Mouse (Mus musculus): ENCODE data around the gene Fam167b. TPM values are rescaled to one million over a fixed set of nuclear protein-coding genes. Genes with fewer than 3 reads are reported as not detected.
A peak's percentile ranks its signal among the peaks of the same experiment; 100 is the strongest.

Gene Fam167b
- polyA plus RNA-seq, 1 experiment from 2014 or later: 15.0 TPM

GRCm38 (mm10) chr4:129585773-129586172 lies 7.4 kb upstream of the Fam167b start:
- H3K27me3 ChIP-seq (ENCODE audit: insufficient read depth, low read length): no peaks in the 10 kb centered on the region
- no peaks in the 10 kb centered on the region for H3K9me3 ChIP-seq (ENCODE audit: low read length)
- H3K4me1 ChIP-seq (ENCODE audit: insufficient read depth): peaks cover 23% of the 10 kb centered on the region; the same call in 1 of the 2 replicates
- DNase-seq (no peak), ATAC-seq (no peak)
- H3K4me3 ChIP-seq (ENCODE audit: low read depth, low read length): peak overlapping the region; percentile 53
- no peaks in the 10 kb centered on the region; the same call in 1 of the 2 replicates for H3K36me3 ChIP-seq (replicated peaks; ENCODE audit: insufficient read depth, low read length)
- H3K4me2 ChIP-seq (ENCODE audit: low read depth, low read length): peak overlapping the region; percentile 72
- peak overlapping the region; percentile 41; the same call in 1 of the 2 replicates for H3K27ac ChIP-seq (ENCODE audit: low read depth)
- peak overlapping the region; percentile 63; the same call in 1 of the 2 replicates for H3K9ac ChIP-seq (replicated peaks)
- no peak for TF ChIP-seq EP300 (IDR thresholded peaks at IDR 0.05; ENCODE audit: low read depth)
- TF ChIP-seq CTCF (IDR thresholded peaks at IDR 0.05; ENCODE audit: low read depth): no peak
- WGBS (ENCODE audit: insufficient replicate concordance): 68% methylated on average over 9 of the region's 9 CpGs

GRCm38 (mm10) chr4:129584884-129585608 lies 6.7 kb upstream of the Fam167b start:
- WGBS (ENCODE audit: insufficient replicate concordance): 2% methylated on average over 36 of the region's 36 CpGs
- peaks cover 23% of the 10 kb centered on the region for H3K4me1 ChIP-seq (ENCODE audit: insufficient read depth)
- H3K4me3 ChIP-seq (ENCODE audit: low read depth, low read length): peak overlapping the region; percentile 53
- H3K4me2 ChIP-seq (ENCODE audit: low read depth, low read length): peak overlapping the region; percentile 72
- peak; percentile 71 for ATAC-seq
- no peaks in the 10 kb centered on the region for H3K36me3 ChIP-seq (replicated peaks; ENCODE audit: insufficient read depth, low read length)
- H3K9ac ChIP-seq (replicated peaks): peak overlapping the region; percentile 63
- no peak for TF ChIP-seq EP300 (IDR thresholded peaks at IDR 0.05; ENCODE audit: low read depth)
- peak; percentile 90 for TF ChIP-seq CTCF (IDR thresholded peaks at IDR 0.05; ENCODE audit: low read depth)
- no peaks in the 10 kb centered on the region for H3K9me3 ChIP-seq (ENCODE audit: low read length)
- peak overlapping the region; percentile 41 for H3K27ac ChIP-seq (ENCODE audit: low read depth)
- peak; percentile 91 for DNase-seq
- H3K27me3 ChIP-seq (ENCODE audit: insufficient read depth, low read length): no peaks in the 10 kb centered on the region

- Histone ChIP-seq H3K4me2 (ENCODE audit: low read depth, low read length) (peak overlapping the region; percentile 72), H3K9ac (replicated peaks) (peak overlapping the region; percentile 63), H3K9me3 (ENCODE audit: low read length) (no peaks in the 10 kb centered on the region), H3K27ac (ENCODE audit: low read depth) (peak overlapping the region; percentile 41), H3K36me3 (replicated peaks; ENCODE audit: insufficient read depth, low read length) (no peaks in the 10 kb centered on the region), H3K4me3 (ENCODE audit: low read depth, low read length) (peak overlapping the region; percentile 53), H3K4me1 (ENCODE audit: insufficient read depth) (peaks cover 23% of the 10 kb centered on the region), H3K27me3 (ENCODE audit: insufficient read depth, low read length) (no peaks in the 10 kb centered on the region)
- no peak for TF ChIP-seq CTCF (IDR thresholded peaks at IDR 0.05; ENCODE audit: low read depth)
- no peak for TF ChIP-seq EP300 (IDR thresholded peaks at IDR 0.05; ENCODE audit: low read depth)
- 62% methylated on average over 1 of the region's 1 CpGs for WGBS (ENCODE audit: insufficient replicate concordance)
- ATAC-seq: no peak
- peak; percentile 25 for DNase-seq
Measured at GRCm38 (mm10) chr4:129584370-129584769, 6.0 kb upstream of the Fam167b start.

GRCm38 (mm10) chr4:129582251-129582650 lies 3.9 kb upstream of the Fam167b start:
- no peaks in the 10 kb centered on the region for H3K27me3 ChIP-seq (ENCODE audit: insufficient read depth, low read length)
- no peaks in the 10 kb centered on the region for H3K9me3 ChIP-seq (ENCODE audit: low read length)
- no peak overlapping the region for H3K27ac ChIP-seq (ENCODE audit: low read depth)
- H3K4me2 ChIP-seq (ENCODE audit: low read depth, low read length): no peak overlapping the region
- WGBS (ENCODE audit: insufficient replicate concordance): 76% methylated on average over 1 of the region's 1 CpGs
- TF ChIP-seq EP300 (IDR thresholded peaks at IDR 0.05; ENCODE audit: low read depth) (no peak), CTCF (IDR thresholded peaks at IDR 0.05; ENCODE audit: low read depth) (peak; percentile 20; the same call in 1 of the 2 replicates)
- ATAC-seq (no peak), DNase-seq (no peak)
- no peaks in the 10 kb centered on the region for H3K36me3 ChIP-seq (replicated peaks; ENCODE audit: insufficient read depth, low read length)
- H3K4me1 ChIP-seq (ENCODE audit: insufficient read depth): peaks cover 12% of the 10 kb centered on the region
- H3K9ac ChIP-seq (replicated peaks): no peak overlapping the region
- H3K4me3 ChIP-seq (ENCODE audit: low read depth, low read length): no peak overlapping the region

GRCm38 (mm10) chr4:129580347-129580746 lies 2.0 kb upstream of the Fam167b start:
- no peak for DNase-seq
- TF ChIP-seq CTCF (IDR thresholded peaks at IDR 0.05; ENCODE audit: low read depth) (no peak), EP300 (IDR thresholded peaks at IDR 0.05; ENCODE audit: low read depth) (no peak)
- H3K27ac ChIP-seq (ENCODE audit: low read depth): no peak overlapping the region

GRCm38 (mm10) chr4:129577688-129578087 lies 661 bp downstream of the Fam167b start:
- no peak for TF ChIP-seq CTCF (IDR thresholded peaks at IDR 0.05; ENCODE audit: low read depth)
- no peak for TF ChIP-seq EP300 (IDR thresholded peaks at IDR 0.05; ENCODE audit: low read depth)
- Histone ChIP-seq H3K9ac (replicated peaks) (no peak overlapping the region), H3K9me3 (ENCODE audit: low read length) (no peaks in the 10 kb centered on the region), H3K36me3 (replicated peaks; ENCODE audit: insufficient read depth, low read length) (no peaks in the 10 kb centered on the region), H3K4me3 (ENCODE audit: low read depth, low read length) (no peak overlapping the region; the same call in 1 of the 2 replicates), H3K4me2 (ENCODE audit: low read depth, low read length) (no peak overlapping the region), H3K27ac (ENCODE audit: low read depth) (no peak overlapping the region; the same call in 1 of the 2 replicates), H3K4me1 (ENCODE audit: insufficient read depth) (peaks cover 3% of the 10 kb centered on the region; the same call in 1 of the 2 replicates), H3K27me3 (ENCODE audit: insufficient read depth, low read length) (no peaks in the 10 kb centered on the region)
- WGBS (ENCODE audit: insufficient replicate concordance): 75% methylated on average over 7 of the region's 7 CpGs
- DNase-seq (no peak), ATAC-seq (no peak)

More at GRCm38 (mm10) chr4:129580347-129580746, 2.0 kb upstream of the Fam167b start:
- H3K27me3 ChIP-seq (ENCODE audit: insufficient read depth, low read length): no peaks in the 10 kb centered on the region
- 59% methylated on average over 7 of the region's 7 CpGs for WGBS (ENCODE audit: insufficient replicate concordance)
- no peak overlapping the region for H3K4me3 ChIP-seq (ENCODE audit: low read depth, low read length)
- no peaks in the 10 kb centered on the region for H3K9me3 ChIP-seq (ENCODE audit: low read length)
- peaks cover 9% of the 10 kb centered on the region for H3K4me1 ChIP-seq (ENCODE audit: insufficient read depth)
- no peak overlapping the region for H3K4me2 ChIP-seq (ENCODE audit: low read depth, low read length)
- no peak for ATAC-seq
- H3K36me3 ChIP-seq (replicated peaks; ENCODE audit: insufficient read depth, low read length): no peaks in the 10 kb centered on the region
- H3K9ac ChIP-seq (replicated peaks): no peak overlapping the region

Data from liver, postnatal 0 days (tissue).